Mouse (Mus musculus) liver, embryonic 14.5 days (tissue): Measurements from ENCODE around the gene Mst1. TPM values are rescaled to one million over a fixed set of nuclear protein-coding genes. Genes with fewer than 3 reads are reported as not detected.

Experiments
- ATAC-seq: fragments of 200-750 bp; cut with Nextera tagmentation; 2 replicates; pipeline ENCODE4 v1.8.0; 2017; ENCODE audit warnings: moderate number of reproducible peaks, mild to moderate bottlenecking, moderate library complexity; ENCODE audit not compliant: insufficient read depth
- DNase-seq, 3 experiments: peaks; one replicate each; pipeline ENCODE4 v3.0.0-alpha.2; 2012 to 2013; ENCODE audit warnings: low read depth in 3 of 3, low spot score in 3 of 3
- H3K27ac ChIP-seq: fragments of 300-500 bp; sonication (generic); 2 replicates; pipeline ENCODE4 v1.5.1; 2014; ENCODE audit warnings: moderate library complexity, mild to moderate bottlenecking, control low read depth, inconsistent platforms
- H3K27me3 ChIP-seq: fragments of 300-500 bp; sonication (generic); 2 replicates; pipeline ENCODE4 v1.6.1; 2014; ENCODE audit warnings: mild to moderate bottlenecking, low read length, moderate library complexity; ENCODE audit not compliant: control insufficient read depth, insufficient read depth
- H3K36me3 ChIP-seq: fragments of 300-500 bp; sonication (generic); replicated peaks from 2 replicates; pipeline ENCODE4 v1.6.1; 2014; ENCODE audit warnings: low read depth; ENCODE audit not compliant: control insufficient read depth, insufficient read depth
- H3K4me1 ChIP-seq, 2 experiments: fragments of 200-500 bp in 1 of 2; fragments of 300-500 bp in 1 of 2; sonication (generic) in 1 of 2; replicated peaks; 2 replicates each; pipeline ENCODE4 v1.6.1; 2012 to 2014; ENCODE audit warnings: antibody characterized with exemption in 1 of 2, inconsistent platforms in 1 of 2, low read length in 1 of 2; ENCODE audit not compliant: control insufficient read depth in 2 of 2, insufficient read depth in 2 of 2
- H3K4me2 ChIP-seq: fragments of 300-500 bp; sonication (generic); 2 replicates; pipeline ENCODE4 v1.6.1; 2014; ENCODE audit warnings: low read depth, mild to moderate bottlenecking, control low read depth, moderate library complexity
- H3K4me3 ChIP-seq, 2 experiments: fragments of 200-500 bp in 1 of 2; fragments of 300-500 bp in 1 of 2; sonication (generic) in 1 of 2; 2 replicates each; pipeline ENCODE4 v1.5.1; 2012 to 2014; ENCODE audit warnings: low read depth in 2 of 2, low read length in 2 of 2, mild to moderate bottlenecking in 2 of 2, control low read depth in 1 of 2, inconsistent platforms in 1 of 2, moderate library complexity in 1 of 2; ENCODE audit not compliant: insufficient read depth in 1 of 2
- H3K9ac ChIP-seq: fragments of 300-500 bp; sonication (generic); replicated peaks from 2 replicates; pipeline ENCODE4 v1.6.1; 2014; ENCODE audit warnings: mild to moderate bottlenecking, control low read depth, moderate library complexity
- H3K9me3 ChIP-seq: fragments of 300-500 bp; sonication (generic); 2 replicates; pipeline ENCODE4 v1.6.1; 2016; ENCODE audit warnings: low read length, mixed read lengths; ENCODE audit not compliant: control insufficient read depth
- CTCF ChIP-seq: IDR thresholded peaks from 2 replicates; pipeline ENCODE4 v1.5.1; 2016; ENCODE audit warnings: antibody characterized with exemption, low read depth, control low read depth
- EP300 ChIP-seq: IDR thresholded peaks from 2 replicates; pipeline ENCODE4 v1.6.1; 2016; ENCODE audit warnings: antibody characterized with exemption, low read depth
- WGBS: fragments of 180-500 bp; shearing (Covaris S2); extraction: QIAGEN DNeasy Blood & Tissue Kit; methylation state at CpG from one replicate; pipeline ENCODE4 v1.1.7; 2014; ENCODE audit not compliant: insufficient replicate concordance; 5-methylcytosine and 5-hydroxymethylcytosine counted together
- polyA plus RNA-seq, 2 experiments: library from polyadenylated mRNA; depleted of rRNA in 1 of 2; stranded (reverse) in 1 of 2; unstranded in 1 of 2; fragments of >200 nt; fragmentation: Nextera tagmentation in 1 of 2; extraction: Ambion mirVana in 1 of 2; gene quantifications; 2 replicates each; pipeline versions ENCODE4 v1.2.1 to v1.2.3; 2012 to 2014

The Mst1 gene
- polyA plus RNA-seq, 2 experiments: 21.0 to 24.1 TPM

DNA sequence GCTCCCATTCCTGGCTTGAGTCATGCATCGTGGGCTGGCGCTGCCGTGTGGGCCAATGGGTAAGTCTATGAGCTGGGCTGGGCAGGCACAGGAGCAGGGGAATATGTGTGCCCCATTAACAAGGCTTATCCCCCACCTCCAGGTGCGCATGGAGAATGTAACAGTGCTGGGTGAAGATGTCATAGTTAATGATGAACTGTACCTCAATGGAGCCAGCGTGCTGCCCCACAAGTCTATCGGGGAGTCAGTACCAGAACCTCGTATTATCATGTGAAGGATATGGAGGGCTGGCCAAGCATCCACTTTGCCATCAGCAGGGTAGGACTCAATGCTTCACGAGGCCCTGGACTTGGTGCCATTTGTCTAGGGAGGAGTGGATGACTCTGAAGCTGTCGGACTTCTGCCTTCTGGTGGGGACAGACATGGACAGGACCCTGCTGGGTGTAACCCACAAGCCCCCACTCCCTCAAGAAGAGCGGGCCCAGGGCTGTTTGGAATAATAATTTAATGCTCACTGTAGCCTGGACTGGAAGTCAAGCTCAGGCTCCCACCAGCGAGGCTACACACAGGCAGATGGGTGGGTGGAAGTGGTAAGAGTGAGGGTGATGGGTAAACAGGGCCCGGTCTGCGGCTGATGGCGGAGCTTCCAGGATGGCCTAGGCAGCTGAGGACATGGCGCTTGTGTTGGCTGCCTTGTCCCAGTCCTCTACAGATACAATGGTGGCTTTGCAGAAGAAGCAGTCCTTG lies 28.9 kb upstream of the Mst1 start:
- H3K9ac ChIP-seq: no peak overlapping the region
- peaks cover 64% of the 10 kb centered on the region for H3K36me3 ChIP-seq
- H3K4me2 ChIP-seq: no peak overlapping the region
- no peaks in the 10 kb centered on the region for H3K27me3 ChIP-seq
- peaks cover 22 to 36% of the 10 kb centered on the region in 2 experiments for H3K4me1 ChIP-seq
- no peak overlapping the region for H3K27ac ChIP-seq
- H3K4me3 ChIP-seq: no peak overlapping the region
- 90% methylated on average over 15 of the region's 15 CpGs for WGBS
- DNase-seq (no peak), ATAC-seq (no peak)
- TF ChIP-seq EP300: no peak
- no peak for TF ChIP-seq CTCF
- no peaks in the 10 kb centered on the region for H3K9me3 ChIP-seq

DNA sequence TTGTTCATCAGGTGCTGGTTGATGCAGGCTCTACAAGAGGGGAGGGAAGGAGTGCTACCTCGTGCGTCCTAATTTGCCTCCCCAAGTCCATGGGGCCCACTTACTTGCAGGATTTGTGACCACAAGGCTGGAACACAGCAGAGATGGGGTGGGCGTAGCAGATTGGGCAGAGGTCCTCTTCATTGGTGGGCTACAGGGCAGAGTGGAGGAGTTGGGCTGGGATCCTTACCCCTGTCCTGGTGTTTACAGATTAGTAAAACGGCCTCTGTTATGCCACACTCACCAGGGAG lies 28.4 kb upstream of the Mst1 start:
- peaks cover 65% of the 10 kb centered on the region for H3K36me3 ChIP-seq
- WGBS: 72% methylated on average over 4 of the region's 4 CpGs
- TF ChIP-seq EP300: no peak
- no peak for TF ChIP-seq CTCF
- H3K9ac ChIP-seq: no peak overlapping the region
- ATAC-seq: no peak
- no peaks in the 10 kb centered on the region for H3K9me3 ChIP-seq
- H3K4me2 ChIP-seq: no peak overlapping the region
- no peak for DNase-seq
- H3K27me3 ChIP-seq: no peaks in the 10 kb centered on the region
- H3K4me1 ChIP-seq: peaks cover 22 to 31% of the 10 kb centered on the region in 2 experiments
- H3K27ac ChIP-seq: no peak overlapping the region
- H3K4me3 ChIP-seq: no peak overlapping the region

DNA sequence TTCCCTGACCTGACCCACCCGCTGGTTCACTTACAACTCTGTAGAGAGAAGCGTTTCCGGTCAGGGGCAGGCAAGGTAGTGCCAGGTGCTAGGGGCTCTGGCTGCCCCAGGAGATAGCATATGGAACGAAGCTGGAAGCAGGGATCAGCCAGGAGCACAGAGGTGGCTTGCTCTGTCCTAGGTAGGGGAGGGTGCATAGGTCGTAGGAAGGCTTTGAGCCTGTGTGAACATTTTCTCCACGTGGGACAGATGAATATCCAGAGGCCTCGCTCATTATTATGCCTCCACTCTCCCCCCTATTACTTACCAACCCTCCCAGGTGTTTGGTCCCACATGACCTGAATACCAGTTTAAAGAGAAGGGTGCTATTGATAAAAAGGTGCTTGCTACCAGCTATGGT lies 27.8 kb upstream of the Mst1 start:
- H3K9me3 ChIP-seq: no peaks in the 10 kb centered on the region
- no peak overlapping the region for H3K9ac ChIP-seq
- H3K27me3 ChIP-seq: no peaks in the 10 kb centered on the region
- 75% methylated on average over 7 of the region's 7 CpGs for WGBS
- ATAC-seq: no peak
- H3K4me1 ChIP-seq: peaks cover 17 to 27% of the 10 kb centered on the region in 2 experiments
- H3K4me2 ChIP-seq: no peak overlapping the region
- no peak overlapping the region for H3K27ac ChIP-seq
- no peak overlapping the region for H3K4me3 ChIP-seq
- no peak for TF ChIP-seq EP300
- TF ChIP-seq CTCF: no peak
- DNase-seq: no peak
- peaks cover 67% of the 10 kb centered on the region for H3K36me3 ChIP-seq

DNA sequence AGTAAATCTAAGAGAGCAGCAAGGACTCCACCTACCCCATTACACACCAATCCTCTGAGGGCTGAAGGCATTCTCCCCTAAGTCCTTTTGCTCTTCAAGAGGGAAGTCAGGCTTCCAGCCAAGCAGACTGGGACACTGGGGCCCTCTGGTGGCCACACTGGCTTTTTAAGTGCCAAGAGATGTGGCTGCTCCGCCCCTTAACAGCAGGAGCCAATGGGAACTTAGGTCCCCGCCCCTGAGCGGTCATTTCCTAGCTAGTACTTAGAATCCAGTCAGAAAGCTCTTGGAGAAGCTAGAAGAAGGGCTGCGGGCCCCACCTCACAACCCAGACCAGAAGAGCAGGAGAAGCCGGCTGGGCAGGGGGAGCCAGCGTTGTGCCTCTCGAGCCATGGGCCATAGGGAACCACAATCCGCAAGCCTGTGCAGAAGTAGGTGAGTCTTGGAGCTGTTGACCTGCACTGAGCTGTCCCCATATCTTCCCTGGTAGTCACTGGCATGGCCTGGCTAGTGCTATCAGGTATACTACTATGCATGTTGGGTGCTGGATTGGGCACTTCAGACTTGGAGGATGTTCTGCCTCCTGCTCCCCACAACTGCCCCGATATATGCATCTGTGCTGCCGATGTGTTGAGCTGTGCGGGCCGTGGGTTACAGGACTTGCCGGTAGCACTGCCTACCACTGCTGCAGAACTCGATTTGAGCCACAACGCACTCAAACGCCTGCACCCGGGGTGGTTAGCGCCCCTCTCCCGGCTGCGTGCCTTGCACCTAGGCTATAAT lies 27.2 kb upstream of the Mst1 start, which contains the start of gene Amigo3:
Amigo3 (plus strand) TSS at position 275 of the 780 bp plus-strand sequence.
- TF ChIP-seq EP300 (no peak), CTCF (peak; percentile 97)
- peaks cover 73% of the 10 kb centered on the region for H3K36me3 ChIP-seq

DNA sequence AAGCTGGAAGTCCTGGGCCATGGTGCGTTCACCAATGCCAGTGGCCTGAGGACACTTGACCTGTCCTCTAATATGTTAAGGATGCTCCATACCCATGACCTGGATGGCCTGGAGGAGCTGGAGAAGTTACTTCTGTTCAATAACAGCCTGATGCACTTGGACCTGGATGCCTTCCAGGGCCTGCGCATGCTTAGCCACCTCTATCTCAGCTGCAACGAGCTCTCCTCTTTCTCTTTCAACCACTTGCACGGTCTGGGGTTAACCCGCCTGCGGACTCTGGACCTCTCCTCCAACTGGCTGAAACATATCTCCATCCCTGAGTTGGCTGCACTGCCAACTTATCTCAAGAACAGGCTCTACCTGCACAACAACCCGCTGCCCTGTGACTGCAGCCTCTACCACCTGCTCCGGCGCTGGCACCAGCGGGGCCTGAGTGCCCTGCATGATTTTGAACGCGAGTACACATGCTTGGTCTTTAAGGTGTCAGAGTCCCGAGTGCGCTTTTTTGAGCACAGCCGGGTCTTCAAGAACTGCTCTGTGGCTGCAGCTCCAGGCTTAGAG lies 26.5 kb upstream of the Mst1 start:
- TF ChIP-seq EP300 (no peak), CTCF (no peak)
- WGBS: 92% methylated on average over 15 of the region's 15 CpGs
- H3K4me2 ChIP-seq: no peak overlapping the region
- H3K27me3 ChIP-seq: no peaks in the 10 kb centered on the region
- no peak overlapping the region for H3K9ac ChIP-seq
- peaks cover 80% of the 10 kb centered on the region for H3K36me3 ChIP-seq
- peaks cover 5 to 15% of the 10 kb centered on the region in 2 experiments for H3K4me1 ChIP-seq
- DNase-seq: no peak
- no peak overlapping the region for H3K4me3 ChIP-seq
- no peaks in the 10 kb centered on the region for H3K9me3 ChIP-seq
- ATAC-seq: no peak
- H3K27ac ChIP-seq: no peak overlapping the region

More for the DNA sequence above, 27.2 kb upstream of the Mst1 start, which contains the start of gene Amigo3:
- peak; percentile 88 to 93 (median 90) for DNase-seq
- Histone ChIP-seq H3K27me3 (no peaks in the 10 kb centered on the region), H3K4me1 (peaks cover 10 to 20% of the 10 kb centered on the region in 2 experiments), H3K9me3 (no peaks in the 10 kb centered on the region), H3K4me3 (no peak within 1 kb of the TSS), H3K27ac (no peak within 1 kb of the TSS), H3K9ac (no peak within 1 kb of the TSS), H3K4me2 (peak within 1 kb of the TSS; percentile 35)
- WGBS: 53% methylated on average over 20 of the region's 20 CpGs
- ATAC-seq: peak; percentile 28
